Mouse (Mus musculus): ENCODE data around the gene Bcam.
A peak's percentile ranks its signal among the peaks of the same experiment; 100 is the strongest.

Gene Bcam

DNA sequence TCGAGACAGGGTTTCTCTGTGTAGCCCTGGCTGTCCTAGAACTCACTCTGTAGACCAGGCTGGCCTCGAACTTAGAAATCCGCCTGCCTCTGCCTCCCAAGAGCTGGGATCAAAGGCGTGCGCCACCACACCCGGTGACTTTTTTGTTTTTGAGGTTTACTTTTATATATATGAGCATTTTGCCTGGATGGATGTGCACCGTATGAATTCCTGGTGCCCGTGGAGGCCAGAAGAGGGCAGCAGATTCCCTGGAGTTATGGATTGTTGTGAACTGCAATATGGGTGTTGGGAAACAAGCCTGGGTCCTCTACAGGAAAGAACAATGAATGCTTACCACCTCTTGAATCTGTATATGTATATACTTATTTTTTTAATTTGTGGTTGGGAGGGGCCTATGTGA is 18.2 kb downstream of the Bcam start:
- DNase-seq (ENCODE audit: low spot score) = no peak

DNA sequence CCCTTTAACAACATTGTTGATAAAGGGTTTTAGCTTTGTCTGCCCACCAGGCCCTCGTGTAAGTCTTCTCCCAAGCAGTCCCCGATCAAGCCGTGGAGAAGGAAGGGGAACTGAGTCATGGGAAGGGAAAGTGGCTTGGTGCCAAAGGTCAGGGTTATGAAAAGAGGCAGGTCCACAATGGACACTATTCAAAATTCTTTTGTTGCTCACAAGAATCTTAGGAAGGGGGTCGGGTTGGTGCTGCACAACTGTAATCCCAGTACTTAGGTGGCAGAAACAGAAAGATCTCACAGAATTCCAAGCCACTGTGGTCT is 19.8 kb downstream of the Bcam start:
- no peak for DNase-seq (ENCODE audit: low spot score)

DNA sequence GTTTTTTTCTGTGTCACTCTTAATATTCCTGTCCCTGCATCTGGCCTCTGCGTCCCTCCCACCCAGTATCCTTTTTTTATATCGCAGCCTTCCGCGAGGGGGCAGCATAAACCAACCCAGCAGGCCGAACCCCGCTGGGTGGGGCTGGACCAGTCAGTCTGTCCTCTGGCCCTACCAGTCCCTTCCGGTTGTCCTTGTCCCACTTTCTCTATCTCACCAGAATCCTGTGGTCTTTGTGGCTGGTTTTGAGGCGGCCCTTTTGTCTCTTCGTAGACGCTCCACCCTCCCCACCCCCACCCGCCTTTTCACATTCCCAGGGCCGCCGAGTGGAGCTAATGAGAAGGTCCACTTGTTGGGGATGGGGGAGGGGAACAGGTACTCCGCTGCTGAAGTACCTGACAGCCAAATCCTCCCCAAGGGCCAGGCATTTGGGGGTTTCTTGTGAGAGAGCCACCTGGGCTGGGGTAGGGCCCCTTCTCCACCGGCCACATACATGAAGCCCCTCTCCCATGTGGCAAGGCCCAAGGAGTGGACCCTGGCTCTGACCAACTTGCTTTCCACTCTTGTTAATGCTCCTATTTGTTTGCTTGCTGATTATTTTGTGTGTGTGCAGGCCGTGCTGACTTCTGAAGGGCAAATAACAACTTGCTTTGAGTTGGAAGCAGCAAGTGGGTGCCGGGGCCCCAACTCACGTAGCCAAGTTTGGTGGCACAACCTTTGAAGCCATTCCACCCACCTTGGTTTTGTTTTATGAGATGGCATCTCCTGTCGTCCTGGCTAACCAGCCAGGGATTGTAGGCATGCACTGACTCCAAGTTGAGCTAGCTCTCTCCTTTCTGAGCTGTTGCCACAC is 20.4 kb downstream of the Bcam start, which contains the start of gene Nectin2:
Gene Nectin2, minus strand, starts transcription at position 267 of the 853 bp plus-strand sequence.
- DNase-seq (ENCODE audit: low spot score) = peak; percentile 82

DNA sequence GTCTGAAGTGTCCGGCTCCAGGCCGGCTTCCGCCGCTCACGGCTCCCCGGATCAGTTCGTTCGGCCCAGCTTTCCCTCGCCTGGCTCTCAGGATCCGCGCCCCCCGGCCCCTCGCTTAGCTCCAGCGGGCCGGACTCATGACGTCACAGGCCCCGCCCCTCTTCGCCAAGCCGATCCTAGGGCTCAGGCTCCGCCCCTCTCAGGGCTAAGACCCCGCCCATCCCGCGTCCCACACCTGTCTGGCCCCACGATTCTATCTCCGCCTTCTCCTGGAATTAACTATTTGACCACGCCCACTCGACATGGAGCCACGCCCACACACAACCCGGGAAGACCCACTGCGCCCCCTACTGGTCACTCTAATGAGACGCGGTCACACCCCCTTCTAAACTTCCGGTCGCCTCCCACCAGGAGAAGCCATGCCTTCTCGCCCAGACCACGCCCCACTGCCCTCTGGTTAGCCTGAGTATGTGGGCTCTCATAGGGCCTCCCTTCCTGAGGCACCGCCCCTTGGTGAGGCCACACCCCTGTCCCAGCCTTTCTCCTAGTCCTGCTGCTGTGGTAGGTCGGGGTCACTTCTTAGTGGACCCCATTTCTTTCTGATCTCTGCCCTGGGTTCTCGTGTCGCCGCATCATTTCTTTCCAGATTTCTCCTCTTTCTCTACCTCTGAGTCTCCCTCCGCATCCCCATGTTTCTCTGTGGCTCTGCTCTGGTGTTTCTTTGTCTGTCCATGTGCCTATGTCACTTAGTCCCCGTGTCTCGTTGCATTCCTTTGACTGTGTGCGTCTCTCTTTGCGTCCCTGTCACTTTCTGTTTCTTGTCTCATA is 21.2 kb downstream of the Bcam start:
- peak; percentile 94 for DNase-seq (ENCODE audit: low spot score)

DNA sequence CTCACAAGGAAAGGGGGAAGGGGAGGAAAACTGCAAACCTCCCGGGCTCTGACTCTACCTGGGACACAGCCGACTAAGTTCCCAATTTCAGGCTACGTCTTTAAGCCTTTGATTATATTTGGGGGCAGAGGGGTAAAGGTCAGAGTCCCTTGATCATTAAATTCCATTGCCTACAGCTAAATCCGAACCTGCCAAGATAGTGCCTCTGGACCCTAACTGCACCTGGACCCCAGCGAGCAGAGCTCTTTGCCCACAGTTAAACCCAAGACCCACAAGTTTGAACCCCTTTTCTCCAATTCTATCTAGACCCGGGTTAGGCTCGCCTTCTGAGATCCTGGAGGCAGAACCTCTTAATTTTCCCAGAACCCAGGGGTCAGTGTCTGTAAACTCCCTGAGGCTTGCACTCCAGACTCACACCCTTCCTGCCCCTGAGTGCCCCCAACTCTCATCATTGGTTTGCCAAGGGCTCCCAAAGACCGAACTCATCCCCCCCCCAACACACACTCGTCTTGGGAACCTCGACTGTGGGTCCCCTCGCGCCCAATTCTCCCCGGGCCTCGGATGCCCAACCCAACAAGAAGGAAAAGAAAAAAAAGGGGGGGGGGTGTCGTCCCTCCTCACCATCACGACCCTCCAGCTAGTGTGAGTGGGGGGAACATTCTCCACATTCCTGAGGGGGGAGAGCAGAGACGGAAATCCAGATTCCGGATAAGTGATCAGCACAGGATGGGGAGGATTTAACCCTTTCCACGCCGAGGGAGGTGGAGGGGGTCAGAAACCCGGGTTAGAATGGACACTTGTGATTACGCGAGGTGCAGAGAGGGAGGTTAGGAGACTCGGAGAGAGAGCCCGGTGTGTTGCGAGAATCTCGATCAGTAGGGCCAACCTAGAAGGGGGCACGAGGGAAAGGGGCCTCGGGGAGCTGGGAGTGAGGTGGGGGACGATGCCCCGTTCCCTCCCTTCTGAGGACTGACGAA is 22.3 kb downstream of the Bcam start:
- DNase-seq (ENCODE audit: low spot score) = peak; percentile 22

DNA sequence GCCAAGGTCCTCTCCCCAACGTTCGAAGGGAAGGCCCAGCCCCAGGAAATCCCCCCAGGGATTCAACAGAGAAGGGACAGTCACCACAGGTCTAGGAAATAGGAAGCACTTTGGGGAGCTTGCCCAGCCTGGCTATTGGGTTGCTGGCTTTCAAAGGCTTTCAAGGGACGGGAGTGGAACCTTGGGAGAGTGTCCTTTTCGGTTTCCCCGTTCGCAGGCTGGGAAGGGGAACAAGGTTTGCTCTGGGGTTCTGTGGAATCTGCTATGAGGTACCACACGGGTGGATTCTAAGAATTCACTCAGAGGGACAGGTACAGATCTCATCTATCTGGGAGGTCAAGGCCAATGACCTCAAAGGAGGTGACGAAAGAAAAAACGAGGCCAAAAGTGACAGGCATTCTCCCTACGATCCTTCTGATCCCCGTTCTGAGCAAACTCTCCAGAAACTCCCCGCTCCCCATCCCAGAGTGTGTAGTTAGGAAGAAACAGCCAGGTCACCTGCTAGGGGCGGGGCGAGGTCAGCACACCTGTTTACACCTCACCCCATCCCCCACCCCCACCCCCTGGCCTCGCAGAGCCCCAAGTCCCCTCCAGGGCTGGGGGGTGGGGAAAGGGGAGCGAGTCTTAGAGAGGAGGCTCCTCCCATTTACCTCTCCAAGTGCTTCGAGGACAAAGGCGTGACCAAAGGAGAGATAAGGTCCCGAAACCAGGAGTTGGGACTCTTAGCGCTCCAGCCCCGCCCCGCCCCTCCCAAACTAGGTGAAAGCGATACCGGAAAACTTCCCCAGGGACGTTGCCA is 23.2 kb downstream of the Bcam start:
- DNase-seq (ENCODE audit: low spot score) = no peak

DNA sequence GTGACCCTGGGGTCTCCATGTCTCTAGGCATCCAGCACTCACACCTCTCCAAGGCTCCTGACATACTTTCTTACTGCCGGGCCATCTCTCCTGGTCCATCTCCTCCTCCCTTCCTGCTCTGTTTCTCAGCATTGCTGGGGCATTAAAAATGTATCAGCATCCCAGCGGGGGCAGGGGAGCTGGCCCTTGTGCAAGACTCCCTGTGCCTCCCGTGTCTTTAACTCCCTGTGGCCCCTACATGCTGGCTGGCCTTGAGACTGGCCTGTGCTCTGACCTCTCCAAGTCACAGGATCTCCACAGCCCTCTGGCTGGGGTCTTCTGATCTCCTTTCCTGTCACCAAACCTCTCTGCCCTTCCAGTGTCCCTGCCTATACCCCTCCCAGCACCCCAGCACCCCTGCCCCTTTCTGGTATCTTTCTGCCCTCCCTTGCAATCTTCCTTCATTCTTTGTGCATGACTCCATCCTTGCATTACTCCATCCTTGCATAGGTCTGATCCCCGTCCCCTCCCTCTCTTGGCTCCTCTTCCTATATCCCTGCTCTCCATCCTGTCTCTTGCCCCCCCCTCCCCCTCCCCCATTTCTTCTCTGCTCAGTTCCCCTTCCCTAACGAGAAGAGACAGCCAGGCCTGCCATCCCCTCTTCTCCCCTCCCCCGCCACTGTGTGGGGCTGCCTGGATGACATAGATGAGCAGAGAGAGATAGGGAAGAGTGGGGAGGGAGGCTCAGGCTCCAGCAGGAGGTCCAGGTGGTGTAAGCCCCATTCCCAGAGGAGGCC is 24.2 kb downstream of the Bcam start:
- no peak for DNase-seq (ENCODE audit: low spot score)

DNA sequence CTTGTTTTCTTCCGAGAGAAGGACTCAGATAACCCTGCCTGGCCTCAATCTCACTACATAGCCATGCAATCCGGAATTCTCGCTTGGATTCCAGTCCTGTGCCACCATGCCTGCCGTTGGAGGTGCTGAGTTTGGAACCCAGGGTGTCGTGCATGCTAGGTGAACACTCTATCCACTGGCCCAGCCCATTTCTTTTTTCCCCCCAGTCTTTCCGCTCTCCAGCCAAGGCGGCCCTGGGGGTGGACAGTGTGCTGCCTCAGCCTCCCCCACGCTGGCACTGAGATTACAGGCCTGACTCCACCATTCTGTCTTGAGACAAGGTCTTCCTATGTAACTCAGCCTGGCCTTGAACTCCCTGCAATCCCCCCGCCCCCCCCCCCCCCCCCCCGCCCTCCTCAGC is 24.8 kb downstream of the Bcam start:
- no peak for DNase-seq (ENCODE audit: low spot score)

DNA sequence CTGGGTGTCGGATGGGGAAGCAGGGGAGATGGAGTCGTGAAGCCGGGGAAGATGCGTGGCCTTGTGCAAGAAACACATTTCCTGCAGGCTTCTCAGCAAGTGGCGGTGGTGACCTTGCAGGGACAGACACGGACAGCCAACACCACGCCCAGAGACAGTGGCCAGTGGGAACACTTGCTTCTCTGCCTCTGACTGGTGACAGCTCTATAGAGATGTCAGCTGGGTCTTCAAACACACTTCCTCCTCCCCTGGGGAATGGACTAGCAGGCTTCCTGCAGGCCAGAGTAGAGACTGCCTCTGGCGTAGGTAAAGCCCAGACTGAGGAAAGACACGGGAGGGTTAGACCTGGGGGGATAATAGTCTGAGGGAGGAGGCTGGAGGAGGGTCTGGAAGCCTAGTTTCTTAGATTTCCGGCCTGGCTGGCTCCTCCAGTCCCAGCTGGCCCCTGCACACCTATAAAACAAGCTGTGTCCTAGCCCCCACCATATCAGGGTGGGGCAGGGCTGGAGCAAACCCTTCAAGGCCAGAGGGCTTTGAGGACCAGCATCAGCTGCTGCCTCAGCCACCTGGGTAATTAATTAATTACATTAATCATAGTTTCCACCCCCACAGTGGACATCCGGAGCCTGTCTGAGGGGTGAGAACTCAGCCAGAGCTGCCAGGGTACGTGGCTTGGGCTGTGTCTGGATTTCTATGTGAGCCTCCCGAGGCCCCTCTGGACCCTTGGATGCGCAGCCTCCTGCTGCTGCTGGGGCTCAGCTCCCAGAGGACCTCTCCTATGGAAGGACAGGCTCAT is 26.0 kb downstream of the Bcam start:
- no peak for DNase-seq (ENCODE audit: low spot score)

DNA sequence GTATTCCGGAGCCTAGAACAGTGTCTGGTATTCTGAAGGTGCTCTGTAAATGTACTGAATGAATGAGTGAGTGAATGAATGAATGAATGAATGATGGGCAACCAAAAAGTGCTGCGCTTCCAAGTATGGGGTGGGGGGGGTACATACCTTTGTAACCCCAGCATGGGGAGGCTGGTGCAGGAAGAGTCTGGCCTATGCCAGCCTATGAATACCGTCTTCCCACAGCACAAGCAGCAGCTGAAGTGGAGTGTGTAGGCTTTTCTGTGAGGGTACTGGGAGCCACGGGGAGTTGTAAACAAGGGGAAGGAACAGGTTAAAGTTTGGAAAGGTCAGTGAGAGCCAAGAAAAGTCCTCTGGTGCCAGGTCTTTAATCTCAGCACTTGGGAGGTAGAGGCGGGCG is 27.0 kb downstream of the Bcam start:
- no peak for DNase-seq (ENCODE audit: low spot score)

DNA sequence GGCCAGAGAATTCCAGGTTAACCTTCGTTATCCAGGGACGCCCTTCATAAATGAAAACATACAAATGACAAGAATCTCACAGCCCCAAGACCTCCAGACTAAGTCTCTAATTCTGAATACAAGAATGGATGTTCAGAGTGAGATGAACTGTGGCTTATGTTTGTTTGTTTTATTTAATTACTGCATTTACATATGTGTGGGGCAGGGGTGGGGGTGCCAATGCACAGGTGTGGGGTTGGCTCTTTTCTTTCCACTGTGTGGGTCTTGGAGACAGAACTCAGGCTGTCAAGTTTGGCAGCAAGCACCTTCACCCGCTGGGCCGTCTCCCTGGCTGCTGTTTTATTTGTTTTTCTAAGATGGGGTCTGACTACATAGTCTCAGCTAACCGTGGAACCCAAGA is 28.3 kb downstream of the Bcam start:
- DNase-seq (ENCODE audit: low spot score) = no peak

DNA sequence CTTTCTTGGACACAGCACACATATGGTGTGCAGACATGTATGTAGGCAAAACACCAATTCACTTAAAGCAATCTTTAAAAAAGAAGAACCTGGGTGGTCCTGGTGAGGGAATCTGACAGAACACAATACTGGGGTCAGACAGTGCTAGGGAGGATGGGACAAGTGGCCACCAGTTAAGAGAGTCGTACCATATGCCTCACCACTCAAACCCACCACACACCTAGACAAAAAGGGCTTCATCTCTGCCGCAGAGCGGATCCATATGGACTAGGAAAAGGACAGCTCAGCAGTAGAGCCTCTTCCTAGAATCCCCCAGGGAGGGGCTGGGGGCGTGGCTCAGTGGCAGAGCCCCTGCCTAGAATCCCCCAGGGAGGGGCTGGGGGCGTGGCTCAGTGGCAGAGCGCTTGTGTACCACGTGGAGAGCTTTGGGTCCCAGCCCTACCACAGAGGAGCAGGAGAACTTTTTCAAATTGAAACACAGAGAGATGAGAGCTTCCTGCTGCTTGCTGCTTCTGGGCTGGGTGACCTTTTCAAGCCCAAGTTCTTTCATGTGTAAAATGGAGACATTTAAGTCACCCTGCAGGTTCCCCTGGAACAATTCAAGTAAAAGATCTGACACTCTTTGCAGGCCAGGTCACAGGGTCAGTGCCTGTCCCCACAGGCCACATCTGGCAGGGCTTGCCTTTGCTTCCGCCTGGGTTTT is 29.3 kb downstream of the Bcam start:
- DNase-seq (ENCODE audit: low spot score) = no peak

DNA sequence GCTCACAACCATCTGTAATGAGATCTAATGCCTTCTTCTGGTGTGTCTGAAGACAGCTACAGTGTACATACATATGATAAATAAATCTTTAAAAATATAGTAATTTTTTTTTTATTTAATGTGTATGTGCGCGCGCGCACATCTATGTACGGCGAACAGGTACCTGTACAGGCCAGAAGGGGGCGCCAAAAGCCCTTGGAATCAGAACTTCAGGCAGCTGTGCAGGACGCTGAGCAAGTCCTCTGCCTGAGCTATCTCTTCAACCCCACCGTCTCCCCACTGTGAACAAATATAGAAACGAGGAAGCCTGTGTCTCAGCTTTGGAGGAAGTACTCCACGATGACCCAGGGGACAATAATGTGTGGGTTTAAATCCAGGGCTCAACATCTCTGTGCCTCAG is 30.5 kb downstream of the Bcam start:
- DNase-seq (ENCODE audit: low spot score) = no peak

DNA sequence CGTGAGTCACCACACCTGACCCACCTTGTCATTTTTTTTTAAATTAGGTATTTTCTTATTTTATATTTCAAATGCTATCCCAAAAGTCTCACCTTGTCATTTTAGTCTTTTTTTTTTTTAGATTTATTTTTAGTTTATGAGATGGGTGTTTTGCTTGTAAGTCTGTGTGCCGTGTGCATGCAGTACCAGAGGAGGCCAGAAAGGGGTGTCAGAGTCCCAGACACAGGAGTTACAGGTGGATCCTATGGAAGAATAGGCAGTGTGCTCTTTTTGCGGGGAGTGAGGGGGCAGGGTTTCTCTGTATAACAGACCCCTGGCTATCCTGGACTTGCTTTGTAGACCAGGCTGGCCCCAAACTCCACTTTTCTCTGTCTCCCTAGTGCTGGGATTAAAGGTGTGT is 32.0 kb downstream of the Bcam start:
- no peak for DNase-seq (ENCODE audit: low spot score)

DNA sequence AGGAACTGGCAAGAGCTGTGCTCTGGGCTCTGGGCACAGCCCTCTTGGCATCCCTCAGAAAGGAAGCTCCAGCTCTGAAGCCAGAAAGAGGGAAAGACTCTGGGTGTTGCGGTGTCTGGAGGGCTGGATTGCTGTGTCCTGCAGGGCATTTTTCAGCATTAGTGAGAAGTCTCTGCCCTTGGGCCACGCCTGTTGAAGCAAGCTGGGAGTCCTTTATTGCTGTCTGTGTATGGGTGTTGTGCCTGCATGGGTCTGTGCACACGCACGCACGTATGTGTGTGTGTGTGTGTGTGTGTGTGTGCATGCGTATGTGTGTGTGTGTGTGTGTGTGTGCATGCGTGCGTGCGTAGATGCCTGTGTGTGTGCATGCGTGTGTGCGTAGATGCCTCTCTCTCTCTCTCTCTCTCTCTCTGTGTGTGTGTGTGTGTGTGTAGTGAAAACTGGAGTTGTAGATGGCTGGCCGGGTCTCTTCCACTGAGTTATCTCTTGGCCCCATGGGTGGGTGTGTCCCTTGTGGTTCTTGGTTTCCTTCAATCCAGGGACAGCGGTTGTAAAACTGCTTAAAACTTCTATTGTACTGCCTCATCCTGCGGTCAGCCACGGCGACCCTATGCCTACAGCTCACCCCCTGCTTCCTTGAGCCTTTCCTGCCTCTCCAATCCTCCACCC is 34.3 kb downstream of the Bcam start:
- no peak for DNase-seq (ENCODE audit: low spot score)

DNA sequence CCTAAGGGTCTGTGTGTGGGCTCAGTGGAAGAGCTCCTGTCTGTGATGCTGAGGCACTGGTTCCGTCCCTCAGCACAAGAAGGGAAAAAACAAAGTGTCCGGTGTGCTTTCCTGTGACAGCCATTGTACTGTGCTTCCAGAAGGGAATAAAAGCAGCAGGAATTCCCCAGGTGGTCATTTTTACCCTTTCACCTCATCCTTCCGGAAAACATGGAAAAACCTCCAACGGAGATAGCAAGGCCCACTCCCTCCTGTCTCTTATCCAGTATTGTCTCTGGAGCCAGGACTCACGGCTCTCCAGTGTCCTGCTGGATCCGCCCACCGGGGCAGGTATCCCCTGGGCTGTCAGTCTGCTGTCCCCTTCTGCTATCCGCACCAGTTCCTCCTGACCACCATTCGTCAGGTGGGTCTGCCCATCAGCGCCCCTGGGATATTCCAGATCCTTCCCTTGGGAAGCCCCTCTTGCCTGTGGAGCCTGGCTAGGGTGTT is 36.6 kb downstream of the Bcam start:
- DNase-seq (ENCODE audit: low spot score) = no peak

DNA sequence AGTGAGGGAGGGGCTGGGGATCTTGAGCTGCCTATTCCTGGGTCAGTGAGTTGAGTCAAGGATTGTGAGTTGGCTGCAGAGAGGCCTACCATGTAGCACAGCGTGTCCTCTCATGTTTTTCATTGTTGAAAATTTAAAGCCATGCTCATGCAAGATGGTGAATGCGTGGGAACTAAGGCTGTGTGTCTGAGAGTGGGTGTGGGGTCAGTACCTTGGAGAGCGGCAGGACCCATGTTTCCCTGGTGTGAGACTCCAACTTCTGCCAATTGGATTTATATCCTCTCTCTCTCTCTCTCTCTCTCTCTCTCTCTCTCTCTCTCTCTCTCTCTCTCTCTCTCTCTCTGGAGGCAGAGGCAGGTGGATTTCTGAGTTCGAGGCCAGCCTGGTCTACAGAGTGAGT is 44.3 kb downstream of the Bcam start:
- DNase-seq (ENCODE audit: low spot score) = no peak

DNA sequence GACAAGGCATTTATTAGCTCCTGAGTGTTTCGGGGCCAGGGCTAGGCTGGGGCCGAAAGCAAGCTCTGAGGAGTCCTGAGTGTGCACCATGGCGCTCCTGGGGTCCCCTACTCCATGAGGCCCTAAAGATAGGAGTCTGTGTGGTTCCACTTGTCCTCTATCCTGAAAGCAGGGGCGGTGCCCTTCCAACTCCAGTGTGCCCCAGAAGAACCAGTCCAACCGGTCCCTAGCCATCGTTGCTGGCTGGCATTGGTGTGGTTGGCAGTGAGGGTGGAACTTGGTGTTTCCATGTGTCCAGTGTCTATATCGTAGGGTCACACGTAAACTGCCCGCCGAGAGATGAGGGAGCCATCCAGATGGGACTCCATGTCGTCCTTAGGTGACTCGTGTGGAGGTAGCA is 46.6 kb downstream of the Bcam start:
- DNase-seq (ENCODE audit: low spot score) = no peak
